Mouse (Mus musculus): ENCODE measurements at regions not wholly inside any gene's neighbourhood (a gene's known extent, or its start where the extent isn't known, plus 50 kb on each side); places are given as distances from the start of the nearest gene placed in this dataset.

DNA sequence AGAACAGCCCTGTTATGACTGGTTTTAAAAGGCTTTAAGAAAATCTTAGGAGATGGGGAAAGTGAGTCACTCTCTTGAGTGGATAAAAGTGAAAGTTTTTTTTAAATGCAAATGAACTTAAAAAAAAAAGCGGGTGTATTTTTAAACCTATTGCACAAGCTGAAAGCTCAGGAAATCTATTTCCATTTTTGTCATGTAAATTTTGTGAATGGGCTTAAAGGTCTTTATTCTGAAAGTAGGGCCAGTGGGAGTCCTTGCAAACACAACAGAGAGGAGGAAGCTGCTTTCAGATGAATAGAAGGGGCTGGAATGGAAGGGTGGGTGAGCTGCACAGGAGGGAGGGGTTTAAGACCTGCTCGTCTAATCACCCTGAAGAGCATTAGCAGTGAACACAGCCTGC is 62.9 kb downstream of the Fam84a start:
- DNase-seq: no peak

DNA sequence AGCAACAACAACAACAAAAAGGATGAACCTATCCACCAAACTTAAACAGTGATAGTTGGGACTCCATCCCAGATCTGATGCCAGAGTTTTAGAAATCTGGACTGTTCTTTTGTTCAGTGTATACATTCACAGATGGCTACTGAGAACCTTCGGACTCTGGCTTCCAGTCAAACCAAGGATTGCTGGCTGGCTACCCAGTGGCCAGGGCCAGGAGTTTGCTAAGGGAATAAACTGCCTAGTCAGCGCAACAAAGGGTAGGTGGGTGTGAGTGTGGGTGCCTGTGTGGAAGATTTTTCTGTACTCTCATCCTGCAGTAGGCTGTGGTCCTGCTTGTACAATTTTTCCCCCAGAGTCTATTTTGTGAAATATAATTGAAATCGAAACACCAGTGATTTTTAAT is 69.1 kb downstream of the Fam84a start:
- peak; percentile 23 for DNase-seq

DNA sequence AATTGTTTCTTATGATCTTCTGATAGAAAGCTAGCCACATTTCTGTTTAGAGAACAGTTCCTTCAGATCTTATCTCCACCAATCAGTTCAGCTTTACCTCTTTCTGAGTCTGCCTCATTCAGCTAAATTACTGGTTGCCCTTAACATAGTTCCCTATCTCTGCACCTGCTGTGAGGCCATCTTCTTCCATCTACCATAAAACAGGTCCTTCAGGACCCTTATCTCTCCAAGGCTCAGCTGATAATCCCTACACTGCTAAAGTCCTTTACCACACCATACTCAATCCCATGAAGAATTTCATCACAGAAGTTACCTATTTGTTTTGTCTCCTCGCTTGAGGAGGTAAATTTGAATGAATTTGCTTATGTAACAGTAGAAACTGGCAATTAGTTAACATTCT is 72.0 kb downstream of the Fam84a start:
- DNase-seq: no peak

DNA sequence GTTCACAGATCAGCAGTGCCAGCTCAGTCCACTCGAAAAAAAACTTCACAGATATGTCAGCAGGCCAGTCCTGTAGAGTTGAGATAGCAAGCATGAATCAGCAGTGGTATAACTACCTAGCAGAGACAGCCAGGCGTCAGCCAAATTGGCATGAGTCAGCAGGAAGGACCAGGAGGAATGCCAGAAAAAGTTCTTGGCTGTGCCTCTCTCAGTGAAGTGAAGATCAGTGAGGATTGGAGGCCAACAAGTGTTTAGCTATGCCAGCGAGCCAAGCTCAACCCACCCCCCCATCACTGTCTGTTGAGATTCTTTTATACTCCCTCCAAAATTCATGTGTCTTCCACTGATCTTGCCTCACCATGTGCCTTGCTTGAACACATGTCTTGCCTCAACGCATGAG is 82.8 kb downstream of the Fam84a start:
- DNase-seq: peak; percentile 40

DNA sequence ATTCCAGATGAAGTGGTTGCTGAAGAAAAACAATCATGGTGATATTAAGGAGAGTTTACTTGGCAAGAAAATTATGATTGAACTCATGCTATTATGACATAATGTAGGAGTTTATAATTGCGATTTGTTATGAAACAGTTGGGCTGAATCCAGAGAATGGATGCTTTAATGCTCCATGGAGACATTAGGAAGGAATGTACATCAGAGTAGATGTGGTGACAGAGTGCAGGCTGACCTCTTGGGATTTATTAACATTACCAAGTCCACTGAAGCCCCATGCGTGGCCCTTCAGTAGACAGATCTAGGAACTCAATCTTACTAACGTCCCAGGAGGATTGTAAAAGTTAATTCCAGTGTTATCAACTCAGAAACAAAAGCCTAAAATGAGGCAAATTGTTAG is 86.5 kb downstream of the Fam84a start:
- no peak for DNase-seq

DNA sequence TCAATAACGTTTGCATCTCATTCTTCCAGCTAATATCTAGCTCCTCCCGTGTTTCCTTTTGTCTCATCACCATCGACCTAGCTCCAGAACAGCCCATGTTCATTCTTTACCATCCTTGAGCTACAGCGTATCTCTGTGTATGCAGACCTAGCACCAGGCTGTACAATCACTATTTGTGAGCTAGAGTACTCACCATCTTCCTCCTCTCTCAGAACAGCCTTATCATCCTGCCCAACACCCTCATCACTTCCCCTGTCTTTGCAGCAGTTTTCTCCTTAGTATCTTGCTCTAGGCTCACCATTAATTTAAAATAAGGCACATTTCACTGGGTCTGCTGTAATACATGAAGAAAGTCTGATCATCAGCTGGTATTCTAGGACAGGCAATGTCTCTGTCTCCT is 88.6 kb downstream of the Fam84a start:
- DNase-seq: no peak

DNA sequence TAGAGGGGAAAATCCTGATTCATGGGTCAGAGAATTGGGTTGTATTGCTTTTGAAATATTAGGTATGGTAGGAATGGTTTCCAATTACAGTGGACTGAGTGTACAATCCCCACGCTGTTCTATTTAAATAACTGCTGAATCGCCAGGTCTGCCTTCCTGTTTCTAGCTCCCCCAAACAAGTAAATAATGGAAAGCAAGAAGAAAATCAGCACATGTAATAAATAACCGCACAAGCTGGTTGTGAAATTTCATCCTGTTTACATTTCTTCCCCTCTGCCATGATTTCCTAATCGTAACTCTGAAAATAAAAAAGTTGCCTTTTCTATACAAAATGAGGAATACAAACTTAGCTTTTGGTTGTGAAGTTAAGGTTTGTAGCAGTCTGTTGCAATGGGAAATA is 95.7 kb downstream of the Fam84a start:
- no peak for DNase-seq

DNA sequence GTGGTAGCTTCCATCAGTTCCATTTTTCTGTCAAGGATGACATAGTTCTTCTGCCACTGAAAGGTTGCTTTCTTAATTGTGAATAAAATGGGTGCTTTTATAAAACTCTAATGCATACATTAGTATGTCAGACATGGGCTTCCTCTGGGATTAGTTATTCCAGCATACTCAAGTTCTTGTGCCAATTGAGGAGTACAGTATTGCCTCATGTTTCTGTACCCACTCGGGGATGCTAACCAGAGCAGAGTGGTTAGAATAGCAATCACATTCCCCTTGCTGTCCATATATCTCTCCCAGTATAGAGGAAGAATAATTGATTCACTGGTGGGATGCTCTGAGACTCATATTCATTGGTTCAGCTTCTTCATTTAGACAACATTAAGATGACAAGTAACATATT is 119.5 kb downstream of the Fam84a start:
- no peak for DNase-seq

DNA sequence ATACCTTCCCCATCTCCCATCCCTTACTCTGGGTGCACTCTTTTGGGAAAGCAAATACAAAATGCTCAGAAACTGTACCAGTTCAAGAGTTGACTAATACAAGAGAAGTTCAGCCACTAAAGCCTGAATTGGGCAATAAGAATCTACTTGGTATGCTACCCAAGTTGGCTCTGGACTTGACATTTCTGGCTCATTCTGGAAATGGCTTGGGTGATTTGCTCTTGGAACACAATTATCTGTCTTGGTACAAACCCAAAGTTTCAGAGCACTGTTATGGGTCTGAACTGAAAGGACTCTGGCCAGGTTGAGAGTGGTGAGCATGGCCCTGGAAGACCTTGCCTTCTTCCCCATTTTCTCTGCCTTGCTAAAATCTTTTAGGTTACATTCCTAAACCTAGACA is 136.6 kb downstream of the Fam84a start:
- no peak for DNase-seq

DNA sequence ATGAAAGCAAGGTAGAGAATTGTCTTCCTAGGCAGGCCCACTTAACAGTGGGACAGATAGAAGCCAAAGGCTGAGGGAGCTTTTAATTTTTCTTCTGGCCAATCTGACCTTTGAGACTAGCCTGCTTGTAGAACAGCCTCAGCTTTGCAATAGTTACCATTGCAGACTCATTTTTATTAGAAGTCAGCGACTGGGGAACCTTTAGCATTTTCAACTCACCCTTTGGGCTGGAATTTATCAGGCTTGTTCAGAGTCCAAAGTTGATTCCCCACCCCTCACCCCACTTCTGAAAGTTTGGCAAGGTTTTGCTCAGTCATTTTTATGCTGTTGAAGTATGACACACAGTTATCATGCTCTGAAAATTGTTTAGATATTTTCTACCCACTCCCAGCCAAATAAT is 145.9 kb downstream of the Fam84a start:
- DNase-seq: no peak

DNA sequence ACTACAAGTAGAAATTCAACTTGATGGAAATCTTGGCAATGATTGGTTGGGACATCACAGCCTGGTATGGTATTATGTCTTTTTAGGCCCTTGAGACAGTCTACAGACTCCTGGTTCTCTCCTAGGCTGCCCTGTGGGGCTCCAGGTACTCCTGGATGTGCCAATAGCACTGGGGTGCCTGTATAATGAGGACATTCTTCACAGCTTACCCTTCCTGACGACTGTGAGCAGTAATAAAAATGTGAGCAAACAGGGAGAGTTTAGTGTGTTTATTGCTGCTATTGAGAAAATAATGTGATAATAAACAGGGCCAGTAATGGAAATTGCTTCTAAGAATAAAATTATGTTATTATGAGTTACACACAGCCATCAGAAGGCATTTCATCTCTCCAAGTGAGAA is 150.2 kb downstream of the Fam84a start:
- DNase-seq: no peak

DNA sequence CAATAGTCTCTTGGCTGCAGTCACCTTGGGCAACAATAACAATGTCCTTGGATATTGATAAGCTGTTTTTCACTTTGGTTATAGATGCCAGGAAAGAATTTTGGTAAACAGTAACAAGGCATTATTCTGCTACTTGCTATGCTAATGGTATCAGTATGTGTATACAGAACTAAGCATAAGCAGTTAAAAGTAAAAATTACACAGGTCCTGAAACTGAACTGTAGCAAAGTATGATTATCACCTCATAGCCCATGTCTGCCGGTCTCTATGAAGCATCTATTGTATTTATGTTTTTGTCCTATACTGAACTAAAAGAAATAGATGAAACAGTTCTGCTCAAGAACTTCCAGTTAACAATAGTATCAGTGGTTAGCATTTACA is 167.5 kb downstream of the Fam84a start:
- no peak for DNase-seq

DNA sequence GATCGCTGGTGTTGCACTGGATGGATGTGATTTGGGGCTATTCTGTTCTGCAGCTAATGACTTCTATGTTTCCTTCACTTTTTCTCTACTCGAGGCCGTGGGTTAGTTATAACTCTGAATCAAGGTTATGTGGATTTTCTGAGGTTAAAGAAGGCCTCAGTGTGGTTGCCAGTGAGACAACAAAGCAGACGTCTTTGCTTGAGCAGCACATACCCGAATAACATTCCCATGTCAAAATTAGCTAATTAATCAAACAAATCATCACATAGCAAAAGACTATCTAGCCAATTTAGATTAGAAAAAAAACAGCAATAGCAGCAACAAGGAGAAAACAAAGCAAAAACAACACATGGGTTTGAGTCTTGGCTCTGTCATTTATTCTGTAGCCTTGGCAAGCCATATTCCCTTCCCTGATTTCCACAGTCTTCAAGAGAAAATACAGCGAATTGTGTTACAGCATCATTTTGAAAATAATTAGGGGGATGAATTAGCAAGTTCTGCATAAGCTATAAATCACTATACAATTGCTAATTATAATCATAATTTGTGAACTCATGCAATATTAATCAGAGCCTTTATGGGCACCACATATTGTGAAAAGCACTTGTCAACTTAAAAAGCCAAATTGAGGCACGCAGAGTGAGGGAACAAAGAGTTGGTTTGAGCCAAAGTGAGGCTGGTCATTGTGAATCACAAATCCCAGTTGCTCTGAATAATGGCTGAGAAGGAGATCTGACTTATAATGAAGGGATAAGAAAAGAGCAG is 168.0 kb downstream of the Fam84a start:
- no peak for DNase-seq

DNA sequence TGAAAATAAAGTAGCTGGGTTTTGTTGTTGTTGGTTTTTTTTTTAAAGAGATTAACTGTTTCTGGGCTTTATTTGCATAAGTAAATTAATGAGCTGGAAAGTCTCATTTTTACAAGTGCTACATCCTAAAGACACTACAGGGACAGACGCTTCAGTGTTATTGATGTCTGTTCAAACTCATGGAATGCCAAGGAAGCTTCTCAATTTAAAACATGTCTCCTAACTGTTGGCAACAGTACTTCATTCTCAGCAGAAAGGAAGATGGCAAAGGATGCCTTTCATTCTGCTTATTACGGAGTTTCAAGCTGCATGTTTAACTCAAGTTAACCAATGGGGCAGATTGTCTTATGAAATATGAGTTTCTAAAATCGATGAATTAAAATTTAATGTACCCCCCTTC is 187.3 kb downstream of the Fam84a start:
- no peak for DNase-seq

DNA sequence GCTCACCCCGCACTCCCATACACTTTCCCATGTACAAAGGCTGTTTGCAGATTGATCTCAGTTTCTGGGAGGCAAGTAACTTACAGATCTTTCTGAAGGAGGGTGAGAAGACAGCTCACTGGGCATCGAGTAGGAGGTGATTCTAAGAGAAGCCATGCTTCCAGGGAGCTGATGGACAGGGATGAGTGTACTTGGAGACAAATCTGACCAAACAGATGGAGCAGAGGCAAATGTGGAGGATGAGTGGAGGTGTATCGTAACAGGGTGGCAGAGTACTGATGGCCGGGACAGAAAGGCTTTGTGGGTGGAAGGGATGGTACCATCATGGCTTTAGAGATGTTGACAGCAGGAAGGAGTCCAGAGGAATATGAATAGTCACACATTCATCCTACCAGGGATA is 212.4 kb downstream of the Fam84a start:
- peak; percentile 7 for DNase-seq

DNA sequence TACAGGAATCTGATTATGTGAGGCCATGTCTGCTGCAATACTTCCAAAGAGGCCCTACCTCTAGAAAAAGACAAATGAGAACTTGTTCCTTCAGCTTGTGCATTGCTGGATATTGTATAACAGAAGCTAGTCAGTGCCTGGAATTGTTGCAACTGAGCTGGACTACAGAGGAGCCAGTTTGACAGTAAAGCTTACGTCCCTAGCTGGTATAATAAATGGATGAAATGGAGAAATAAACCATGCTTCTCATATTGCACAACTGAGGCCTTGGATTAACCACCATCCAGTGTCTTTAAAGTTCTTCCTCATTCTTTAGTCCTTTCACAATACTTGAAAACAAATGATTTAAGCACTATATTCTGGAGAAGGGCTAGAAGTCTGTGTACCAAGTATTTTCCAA is 230.8 kb downstream of the Fam84a start:
- no peak for DNase-seq

DNA sequence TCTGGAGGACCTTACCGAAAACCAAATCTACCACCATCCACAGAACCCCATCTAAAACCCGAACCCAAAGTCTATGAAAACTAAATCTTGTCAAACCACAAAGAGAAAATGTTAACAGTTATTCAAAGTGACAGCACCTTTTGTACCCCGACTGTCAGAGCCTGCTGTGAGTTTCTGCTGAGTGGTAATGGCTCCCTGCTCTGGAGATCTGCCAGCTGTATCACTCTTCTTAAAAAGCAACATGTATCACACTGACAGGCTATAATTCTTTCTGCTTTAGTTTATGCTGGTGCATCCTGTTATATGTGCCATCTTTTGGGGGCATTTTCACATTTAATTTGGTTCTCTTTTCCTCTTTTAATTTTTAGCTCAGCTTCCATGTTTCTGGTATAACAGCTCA is 268.5 kb downstream of the Fam84a start:
- DNase-seq: no peak

DNA sequence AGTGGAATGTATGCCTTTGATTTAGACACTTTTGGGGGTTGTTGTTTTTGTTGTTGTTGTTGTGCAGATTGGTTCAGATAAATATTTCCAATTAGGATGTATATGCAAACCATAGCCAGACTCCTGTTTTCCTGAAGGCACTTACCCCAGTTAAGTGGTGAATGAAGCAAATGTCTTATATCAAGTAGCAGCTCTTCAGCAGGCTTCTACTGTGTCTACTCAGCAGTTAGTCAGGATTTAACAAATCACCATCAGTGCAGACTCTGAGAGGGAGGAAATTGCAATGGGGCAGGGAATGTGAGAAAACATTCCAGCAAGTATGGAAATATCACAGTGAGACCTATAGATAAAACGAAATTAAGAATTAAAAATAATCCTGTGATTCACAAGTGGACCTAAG is 282.7 kb downstream of the Fam84a start:
- no peak for DNase-seq

DNA sequence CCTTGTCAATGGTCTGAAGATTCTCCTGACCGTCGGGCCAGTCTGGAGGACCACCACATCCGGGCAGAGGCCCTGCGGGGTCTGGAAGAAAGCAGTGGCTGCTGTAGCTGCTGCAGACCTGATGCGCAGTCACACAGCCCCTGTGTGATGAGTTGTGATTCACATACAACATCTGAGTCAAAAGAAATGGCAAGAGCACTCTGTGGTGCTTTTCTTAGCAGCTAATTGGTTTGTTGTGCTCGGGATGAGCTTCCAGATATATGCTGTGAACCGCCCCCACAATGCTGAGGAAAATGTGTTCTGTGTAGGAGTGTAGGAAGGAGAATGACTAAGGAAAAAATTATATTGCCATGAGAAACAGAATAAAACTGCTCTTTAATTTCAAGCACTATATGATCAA is 290.6 kb downstream of the Fam84a start:
- peak; percentile 81 for DNase-seq

DNA sequence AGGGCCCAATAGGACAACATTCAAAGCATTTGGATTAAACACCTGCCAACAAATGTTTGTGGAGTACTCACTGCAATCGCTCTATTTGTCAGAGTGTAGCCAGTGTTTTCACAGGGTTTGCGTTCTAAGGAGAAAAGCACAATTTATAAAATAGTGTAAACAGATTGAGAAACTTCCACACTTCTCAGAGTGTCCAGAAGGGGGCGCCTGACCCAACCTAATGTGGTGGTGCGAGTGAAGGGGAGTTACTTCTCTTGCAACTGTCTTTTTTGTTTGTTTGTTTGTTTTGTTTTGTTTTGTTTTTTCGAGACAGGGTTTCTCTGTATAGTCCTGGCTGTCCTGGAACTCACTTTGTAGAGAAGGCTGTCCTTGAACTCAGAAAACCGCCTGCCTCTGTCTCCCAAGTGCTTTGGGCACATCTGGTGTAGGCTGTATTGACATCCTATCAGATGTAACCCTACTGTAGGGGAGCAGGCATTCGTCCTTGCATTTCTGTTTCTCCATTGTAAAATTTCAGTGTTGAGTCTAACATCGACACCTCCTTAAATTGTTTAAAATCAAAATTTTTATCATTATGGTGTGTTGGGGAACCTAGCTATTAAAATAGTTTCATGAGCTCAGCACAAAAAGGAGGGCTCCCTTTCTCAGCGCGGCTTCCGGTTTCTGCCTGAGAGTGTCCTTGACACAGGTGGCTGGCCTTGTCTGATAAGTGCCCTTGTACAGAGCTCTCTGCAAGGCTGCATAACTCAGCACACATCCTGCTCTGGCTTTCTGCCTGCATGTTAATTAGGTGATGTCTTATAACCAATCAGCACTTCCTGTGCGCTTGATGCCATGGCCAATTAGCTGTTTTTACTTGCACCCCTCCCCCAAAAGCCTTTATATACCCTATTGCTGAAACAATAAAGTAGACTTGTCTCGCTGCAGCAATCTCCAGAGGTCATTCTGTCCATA is 307.0 kb downstream of the Fam84a start:
- DNase-seq: no peak

DNA sequence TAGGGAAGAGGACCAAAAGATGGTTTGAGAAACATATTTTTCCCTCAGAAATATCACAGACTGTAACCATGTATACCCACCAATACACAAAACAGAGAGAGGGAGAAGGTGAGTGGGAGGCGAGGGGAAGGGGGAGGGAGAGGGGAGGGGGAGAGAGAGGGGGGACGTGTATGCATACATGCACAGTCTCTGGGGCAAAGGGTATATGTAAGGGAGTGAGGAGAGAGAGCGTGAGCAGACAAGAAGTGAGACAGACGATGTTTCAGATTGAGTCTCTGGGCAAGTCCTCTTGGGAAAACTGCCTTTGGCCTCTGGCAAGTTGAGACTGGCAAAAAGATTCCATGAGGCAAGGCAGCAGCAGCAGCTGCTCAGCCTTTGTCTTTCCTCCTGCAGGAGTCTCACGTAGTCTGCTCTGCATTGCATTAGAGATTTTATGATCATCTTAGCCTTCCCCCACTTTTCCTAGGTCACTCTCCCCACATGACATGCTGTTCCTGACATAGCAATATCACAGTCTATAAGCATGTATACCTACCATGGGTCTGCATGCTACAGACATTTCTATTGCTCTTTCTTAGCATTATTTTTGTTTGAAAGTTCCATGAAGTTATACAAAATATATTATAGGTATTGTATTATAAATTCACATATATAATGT is 308.3 kb downstream of the Fam84a start:
- no peak for DNase-seq

DNA sequence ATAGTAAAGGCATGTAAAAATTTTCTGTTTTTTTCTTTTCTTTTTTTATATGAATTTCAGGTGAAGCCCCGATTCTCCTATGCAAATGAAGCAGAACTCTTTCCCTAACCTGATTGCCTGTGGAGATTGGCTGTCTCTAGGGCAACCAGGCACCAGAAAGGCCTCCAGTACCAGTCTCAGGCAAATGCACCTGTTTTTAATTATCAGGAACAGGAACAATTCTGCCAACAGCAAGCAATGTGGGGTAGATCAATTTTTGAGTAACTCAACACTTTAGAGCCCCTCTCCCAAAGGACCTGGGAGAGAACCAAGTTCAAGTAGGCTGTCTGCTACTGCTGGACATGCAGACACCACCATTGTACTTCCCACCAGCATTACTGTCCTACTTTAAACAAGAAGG is 310.6 kb downstream of the Fam84a start:
- DNase-seq: no peak

DNA sequence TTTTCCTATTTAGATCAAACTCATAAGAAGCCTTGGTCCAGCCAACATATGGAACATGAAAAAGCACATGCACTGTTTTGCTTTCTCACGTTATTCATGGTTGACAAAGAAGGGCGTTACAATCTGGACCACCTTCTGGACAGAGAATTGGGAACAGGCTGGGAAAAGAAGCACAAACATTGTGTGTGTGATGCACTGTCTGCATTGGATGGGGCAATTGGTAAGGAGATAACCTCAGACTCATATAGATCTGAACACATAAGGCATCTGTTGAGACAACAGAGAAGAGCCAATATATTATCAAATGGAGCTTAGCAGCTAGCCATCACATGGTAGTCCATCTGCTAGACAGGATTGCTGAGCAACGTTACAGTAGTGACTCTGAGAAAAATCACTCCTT is 317.1 kb downstream of the Fam84a start:
- peak; percentile 11 for DNase-seq

DNA sequence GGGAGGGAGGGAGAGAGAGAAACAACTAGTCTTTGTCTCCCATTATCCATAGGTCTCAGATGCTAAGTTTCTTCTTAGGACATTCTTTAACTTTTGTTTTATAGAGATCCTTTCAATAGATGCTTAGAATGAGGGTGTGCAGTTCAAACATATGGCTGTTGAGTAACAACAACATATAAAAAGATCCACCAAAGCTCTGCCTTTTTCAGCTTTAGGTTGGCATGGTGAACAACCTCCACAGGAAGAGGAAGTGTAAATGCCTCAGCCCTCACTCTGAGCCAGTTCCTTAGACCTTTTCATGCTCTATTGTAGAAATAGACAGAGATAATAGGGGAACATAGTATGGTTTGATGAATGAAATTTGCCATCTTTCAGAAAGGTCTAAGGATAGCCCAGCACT is 326.0 kb downstream of the Fam84a start:
- DNase-seq: no peak
